Mouse (Mus musculus): Measurements from ENCODE around the gene Eif4g3. TPM values are rescaled to one million over a fixed set of nuclear protein-coding genes. Genes with fewer than 3 reads are reported as not detected.

The Eif4g3 gene
- total RNA-seq, 2 experiments from 2014 or later: 90.3 to 107 TPM

- DNase-seq (ENCODE audit: low spot score in 2 of 2): peak; percentile 60 to 83
Observed at GRCm38 (mm10) chr4:138216200-138216890, 223.5 kb downstream of the Eif4g3 start, which contains the start of gene Hp1bp3. Gene Hp1bp3, plus strand, starts transcription at chr4:138216296.

- DNase-seq (ENCODE audit: low spot score in 2 of 2): peak; percentile 98
Observed at GRCm38 (mm10) chr4:138216891-138217392, 224.1 kb downstream of the Eif4g3 start.

- DNase-seq (ENCODE audit: low spot score in 2 of 2): no peak
Observed at GRCm38 (mm10) chr4:138217441-138217840, 224.6 kb downstream of the Eif4g3 start.

- DNase-seq (ENCODE audit: low spot score in 2 of 2): no peak
Observed at GRCm38 (mm10) chr4:138217951-138218685, 225.3 kb downstream of the Eif4g3 start.

GRCm38 (mm10) chr4:138219331-138219730 is 226.5 kb downstream of the Eif4g3 start:
- no peak for DNase-seq (ENCODE audit: low spot score in 2 of 2)

- no peak for DNase-seq (ENCODE audit: low spot score in 2 of 2)
Observed at GRCm38 (mm10) chr4:138220761-138221160, 227.9 kb downstream of the Eif4g3 start.

GRCm38 (mm10) chr4:138221406-138221805 is 228.6 kb downstream of the Eif4g3 start:
- DNase-seq (ENCODE audit: low spot score in 2 of 2): no peak

- no peak for DNase-seq (ENCODE audit: low spot score in 2 of 2)
Observed at GRCm38 (mm10) chr4:138222396-138222795, 229.6 kb downstream of the Eif4g3 start.

GRCm38 (mm10) chr4:138223623-138224022 is 230.8 kb downstream of the Eif4g3 start:
- DNase-seq (ENCODE audit: low spot score in 2 of 2): no peak

GRCm38 (mm10) chr4:138246756-138247665 is 254.2 kb downstream of the Eif4g3 start:
- DNase-seq (ENCODE audit: low spot score in 2 of 2): no peak

GRCm38 (mm10) chr4:138250088-138250960 is 257.5 kb downstream of the Eif4g3 start, which contains the start of the genes Sh2d5 and Kif17:
Gene Sh2d5, plus strand, starts transcription at chr4:138250403.
Gene Kif17, plus strand, starts transcription at chr4:138250435.
- no peak for DNase-seq (ENCODE audit: low spot score in 2 of 2)

- no peak for DNase-seq (ENCODE audit: low spot score in 2 of 2)
Observed at GRCm38 (mm10) chr4:138251819-138252218, 259.0 kb downstream of the Eif4g3 start.

- DNase-seq (ENCODE audit: low spot score in 2 of 2): no peak
Observed at GRCm38 (mm10) chr4:138252231-138252630, 259.4 kb downstream of the Eif4g3 start.

- DNase-seq (ENCODE audit: low spot score in 2 of 2): no peak
Observed at GRCm38 (mm10) chr4:138257116-138257687, 264.4 kb downstream of the Eif4g3 start.

Small RNA genes within 50 kb of the gene (microRNA-seq; reads per million reads assigned to microRNA genes)
- 0.63 reads per million for gene Mir6399

Other genes starting within 250 kb of the Eif4g3 start
- gene Alpl, start 196.6 kb upstream of the Eif4g3 start, total RNA-seq (2021): 1 to 10 TPM; 1.3 to 1.5 TPM
- gene Ece1, start 130.8 kb upstream of the Eif4g3 start, total RNA-seq (2021): 10 to 100 TPM; 64.1 to 73.4 TPM
- gene Hp1bp3, start 223.3 kb downstream of the Eif4g3 start, total RNA-seq (2021): 100 to 1,000 TPM; 102 to 108 TPM

Data from gastrocnemius, postnatal 4 days (tissue).